Mouse (Mus musculus) liver, embryonic 15.5 days (tissue): Measurements from ENCODE around the gene Dmkn. TPM values are rescaled to one million over a fixed set of nuclear protein-coding genes. Genes with fewer than 3 reads are reported as not detected.
"Not testable (repeated sequence)": the region's sequence is repeated elsewhere in the genome, so short reads cannot be mapped to it uniquely, and the experiment has no call there.

Experiments
- ATAC-seq: fragments of 200-750 bp; cut with Nextera tagmentation; 2 replicates; pipeline ENCODE4 v1.8.0; 2017; ENCODE audit warnings: moderate number of reproducible peaks, mild to moderate bottlenecking, moderate library complexity; ENCODE audit not compliant: insufficient read depth
- H3K27ac ChIP-seq: fragments of 300-500 bp; sonication (generic); replicated peaks from 2 replicates; pipeline ENCODE4 v1.5.1; 2015; ENCODE audit warnings: mild to moderate bottlenecking, inconsistent platforms
- H3K27me3 ChIP-seq: fragments of 300-500 bp; sonication (generic); 2 replicates; pipeline ENCODE4 v1.6.1; 2015; ENCODE audit warnings: mild to moderate bottlenecking, inconsistent platforms
- H3K36me3 ChIP-seq: fragments of 300-500 bp; sonication (generic); replicated peaks from 2 replicates; pipeline ENCODE4 v1.6.1; 2015; ENCODE audit warnings: moderate library complexity, mild to moderate bottlenecking, inconsistent platforms
- H3K4me1 ChIP-seq: fragments of 300-500 bp; sonication (generic); replicated peaks from 2 replicates; pipeline ENCODE4 v1.6.1; 2015; ENCODE audit warnings: inconsistent platforms
- H3K4me2 ChIP-seq: fragments of 300-500 bp; sonication (generic); 2 replicates; pipeline ENCODE4 v1.6.1; 2015; ENCODE audit warnings: moderate library complexity, mild to moderate bottlenecking, inconsistent platforms
- H3K4me3 ChIP-seq: fragments of 300-500 bp; sonication (generic); replicated peaks from 2 replicates; pipeline ENCODE4 v1.5.1; 2015; ENCODE audit warnings: mild to moderate bottlenecking, inconsistent platforms
- H3K9ac ChIP-seq: fragments of 300-500 bp; sonication (generic); 2 replicates; pipeline ENCODE4 v1.6.1; 2015; ENCODE audit warnings: moderate library complexity, mild to moderate bottlenecking, inconsistent platforms
- H3K9me3 ChIP-seq: fragments of 300-500 bp; sonication (generic); replicated peaks from 2 replicates; pipeline ENCODE4 v1.6.1; 2016; ENCODE audit warnings: inconsistent platforms
- WGBS: fragments of 180-500 bp; shearing (Covaris S2); methylation state at CpG from one replicate; pipeline ENCODE4 v1.1.7; 2015; ENCODE audit warnings: mixed read lengths; ENCODE audit not compliant: insufficient replicate concordance; 5-methylcytosine and 5-hydroxymethylcytosine counted together
- polyA plus RNA-seq: library from polyadenylated mRNA; unstranded; fragments of >200 nt; fragmentation: Nextera tagmentation; extraction: Ambion mirVana; gene quantifications from 2 replicates; pipeline ENCODE4 v1.2.1, GENCODE M21; 2015

Dmkn gene
- polyA plus RNA-seq, 1 experiment from 2014 or later, result 0.32 TPM

DNA sequence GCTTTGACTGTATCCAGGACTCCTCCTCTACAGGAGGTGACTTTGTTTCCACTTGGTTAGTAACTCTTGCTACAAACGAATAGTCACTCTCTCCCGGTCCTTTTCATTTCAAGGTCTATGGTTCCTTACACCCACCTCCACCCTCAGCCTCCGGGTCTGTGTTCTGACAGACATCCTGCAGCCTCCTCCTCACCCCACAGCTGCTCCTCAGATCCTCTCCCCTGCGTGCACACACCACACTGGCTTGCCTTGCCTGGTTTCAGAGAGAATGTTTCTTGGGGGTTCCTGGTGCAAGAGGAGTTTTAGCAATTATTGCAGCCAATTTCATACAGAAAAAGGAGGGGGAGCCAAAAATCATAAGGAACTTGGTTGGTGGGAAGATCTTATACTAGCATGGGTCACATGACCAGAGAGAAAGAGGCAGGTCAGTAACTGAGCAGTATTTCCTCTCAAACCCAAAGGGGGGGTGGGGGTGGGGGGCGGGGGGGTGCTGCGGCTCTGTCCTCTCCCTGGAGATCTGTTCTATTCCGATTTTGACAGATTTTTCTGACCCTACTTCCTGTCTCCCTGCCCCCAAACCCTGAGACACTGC, 57.4 kb downstream of the Dmkn start:
- H3K9me3 ChIP-seq, result no peaks in the 10 kb centered on the region
- ATAC-seq, result no peak
- H3K36me3 ChIP-seq, result no peaks in the 10 kb centered on the region
- WGBS, result 19% methylated on average over 7 of the region's 7 CpGs
- no peak overlapping the region for H3K4me2 ChIP-seq
- peaks cover 21% of the 10 kb centered on the region for H3K4me1 ChIP-seq
- no peaks in the 10 kb centered on the region for H3K27me3 ChIP-seq
- no peak overlapping the region for H3K27ac ChIP-seq
- no peak overlapping the region for H3K9ac ChIP-seq
- no peak overlapping the region for H3K4me3 ChIP-seq

DNA sequence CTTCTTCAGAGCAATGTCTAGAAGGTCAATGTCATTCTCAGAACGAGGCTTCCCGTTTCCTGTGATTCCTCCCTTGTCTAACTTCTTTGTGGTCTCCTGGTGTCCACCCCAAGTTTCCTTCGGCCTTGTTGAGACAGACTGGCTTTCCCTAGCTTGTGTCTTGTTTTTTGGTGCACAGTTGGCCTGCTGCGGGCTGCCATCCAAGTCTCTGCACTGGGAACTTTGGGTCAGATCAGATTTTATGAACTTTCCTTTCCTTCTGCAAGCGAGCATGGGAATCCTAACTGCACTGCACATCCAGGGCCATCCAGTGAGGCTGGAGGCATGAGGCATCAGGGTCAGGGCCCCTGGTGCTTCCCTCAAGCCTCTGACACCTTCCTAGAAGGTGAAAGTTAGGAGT, 58.0 kb downstream of the Dmkn start:
- H3K4me2 ChIP-seq, result no peak overlapping the region

GRCm38 (mm10) chr7:30823675-30824074, 60.1 kb downstream of the Dmkn start, which contains the start of gene Ffar2:
Gene Ffar2, minus strand, starts transcription at chr7:30823775.
- H3K27ac ChIP-seq, result no peak within 1 kb of the TSS
- H3K36me3 ChIP-seq, result no peaks in the 10 kb centered on the region
- 71% methylated on average over 18 of the region's 18 CpGs for WGBS
- no peaks in the 10 kb centered on the region for H3K27me3 ChIP-seq
- no peak within 1 kb of the TSS for H3K4me2 ChIP-seq
- no peak within 1 kb of the TSS for H3K4me3 ChIP-seq
- H3K9ac ChIP-seq, result no peak within 1 kb of the TSS
- no peaks in the 10 kb centered on the region for H3K9me3 ChIP-seq
- ATAC-seq, result no peak
- peaks cover 21% of the 10 kb centered on the region for H3K4me1 ChIP-seq

More for the DNA sequence above, 58.0 kb downstream of the Dmkn start:
- no peak overlapping the region for H3K27ac ChIP-seq
- no peak overlapping the region for H3K4me3 ChIP-seq
- ATAC-seq, result no peak
- H3K27me3 ChIP-seq, result no peaks in the 10 kb centered on the region
- H3K4me1 ChIP-seq, result peaks cover 21% of the 10 kb centered on the region
- H3K9ac ChIP-seq, result no peak overlapping the region
- no peaks in the 10 kb centered on the region for H3K36me3 ChIP-seq
- H3K9me3 ChIP-seq, result no peaks in the 10 kb centered on the region
- 31% methylated on average over 5 of the region's 5 CpGs for WGBS

DNA sequence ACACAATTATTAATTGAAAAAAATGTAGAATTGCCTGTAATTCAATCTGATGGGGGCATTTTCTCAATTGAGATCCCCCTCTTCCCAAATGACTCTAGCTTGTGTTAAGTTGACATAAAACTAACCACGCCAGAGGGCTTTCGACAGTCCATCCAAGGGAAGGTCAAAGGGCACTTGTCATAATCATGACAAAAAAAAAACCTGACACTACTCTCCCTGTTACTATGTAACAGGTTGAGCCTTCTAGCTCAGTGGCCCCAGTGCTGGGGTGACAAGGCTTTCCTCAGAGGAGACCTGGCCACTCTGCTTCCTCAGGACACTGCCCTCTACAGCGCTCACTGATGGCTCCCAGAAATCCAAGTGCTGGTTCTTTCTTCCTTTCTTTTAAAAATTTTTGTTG, 60.8 kb downstream of the Dmkn start:
- Histone ChIP-seq H3K27me3 (no peaks in the 10 kb centered on the region), H3K9me3 (no peaks in the 10 kb centered on the region), H3K27ac (no peak overlapping the region), H3K4me2 (no peak overlapping the region), H3K4me3 (no peak overlapping the region), H3K9ac (no peak overlapping the region), H3K36me3 (no peaks in the 10 kb centered on the region), H3K4me1 (peaks cover 19% of the 10 kb centered on the region)
- ATAC-seq, result no peak
- 72% methylated on average over 3 of the region's 3 CpGs for WGBS

DNA sequence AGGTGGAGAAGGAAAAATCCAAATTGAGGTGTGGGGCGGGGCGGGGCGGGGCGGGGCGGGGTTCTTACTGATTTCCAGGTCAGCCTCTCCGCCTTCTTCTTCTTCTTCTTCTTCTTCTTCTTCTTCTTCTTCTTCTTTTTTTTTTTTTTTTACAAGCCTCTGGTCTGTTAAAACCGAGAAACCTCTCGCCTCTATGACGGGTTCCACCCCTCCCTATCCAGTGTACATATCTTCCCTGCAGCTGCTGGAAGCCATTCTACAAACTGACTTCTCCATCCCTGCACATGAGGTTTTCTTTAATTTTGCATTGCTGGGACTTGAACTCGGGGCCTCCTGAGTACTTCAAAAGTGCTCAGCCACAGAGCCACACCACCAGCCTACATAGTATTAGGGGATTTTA, 63.1 kb downstream of the Dmkn start:
- H3K9ac ChIP-seq, result no peak overlapping the region
- H3K4me2 ChIP-seq, result no peak overlapping the region
- no peak for ATAC-seq
- no peak overlapping the region for H3K27ac ChIP-seq
- H3K27me3 ChIP-seq, result no peaks in the 10 kb centered on the region
- H3K36me3 ChIP-seq, result no peaks in the 10 kb centered on the region
- H3K9me3 ChIP-seq, result no peaks in the 10 kb centered on the region
- 66% methylated on average over 10 of the region's 10 CpGs for WGBS
- H3K4me1 ChIP-seq, result peaks cover 4% of the 10 kb centered on the region; the same call in 1 of the 2 replicates
- H3K4me3 ChIP-seq, result no peak overlapping the region

GRCm38 (mm10) chr7:30828871-30829270, 65.3 kb downstream of the Dmkn start:
- H3K4me3 ChIP-seq, H3K27me3 ChIP-seq, H3K36me3 ChIP-seq, H3K4me1 ChIP-seq, H3K27ac ChIP-seq, H3K9ac ChIP-seq, H3K9me3 ChIP-seq, ATAC-seq, H3K4me2 ChIP-seq: not testable (repeated sequence)

GRCm38 (mm10) chr7:30829428-30829827, 65.9 kb downstream of the Dmkn start:
- ATAC-seq, result no peak

More at GRCm38 (mm10) chr7:30829428-30829827, 65.9 kb downstream of the Dmkn start:
- Histone ChIP-seq H3K27ac (no peak overlapping the region), H3K4me3 (no peak overlapping the region), H3K9ac (no peak overlapping the region), H3K9me3 (no peaks in the 10 kb centered on the region), H3K27me3 (no peaks in the 10 kb centered on the region), H3K36me3 (no peaks in the 10 kb centered on the region), H3K4me1 (peaks cover 1% of the 10 kb centered on the region; the same call in 1 of the 2 replicates), H3K4me2 (no peak overlapping the region)
- WGBS, result 37% methylated on average over 3 of the region's 3 CpGs

Other genes starting within 250 kb of the Dmkn start
- 2.6 and 3.0 TPM in 2 replicates for gene Arhgap33, start 228.7 kb upstream of the Dmkn start, polyA plus RNA-seq
- gene Hspb6, start 211.6 kb upstream of the Dmkn start, polyA plus RNA-seq, result 4.9 and 5.3 TPM in 2 replicates
- gene Proser3, start 211.5 kb upstream of the Dmkn start, polyA plus RNA-seq, result 2.0 and 2.7 TPM in 2 replicates
- gene Lin37, start 203.9 kb upstream of the Dmkn start, polyA plus RNA-seq, result 23.4 and 26.1 TPM in 2 replicates
- gene U2af1l4, start 200.5 kb upstream of the Dmkn start, polyA plus RNA-seq, result 32.4 and 35.4 TPM in 2 replicates
- 3.4 and 4.1 TPM in 2 replicates for gene Gm49396, start 200.4 kb upstream of the Dmkn start, polyA plus RNA-seq
- 60.6 and 65.5 TPM in 2 replicates for gene Psenen, start 200.1 kb upstream of the Dmkn start, polyA plus RNA-seq
- gene Igflr1, start 198.3 kb upstream of the Dmkn start, polyA plus RNA-seq, result 2.3 and 2.8 TPM in 2 replicates
- gene Kmt2b, start 175.0 kb upstream of the Dmkn start, polyA plus RNA-seq, result 2.4 and 2.9 TPM in 2 replicates
- gene Zbtb32, start 164.8 kb upstream of the Dmkn start, polyA plus RNA-seq, result 0.17 and 0.22 TPM in 2 replicates
- 0.06 TPM in 1 of 2 replicates, not detected in the other for gene Upk1a, start 150.9 kb upstream of the Dmkn start, polyA plus RNA-seq
- gene Cox6b1, start 137.6 kb upstream of the Dmkn start, polyA plus RNA-seq, result 514 and 565 TPM in 2 replicates
- gene Etv2, start 127.9 kb upstream of the Dmkn start, polyA plus RNA-seq, result not detected in 2 replicates
- gene Rbm42, start 113.4 kb upstream of the Dmkn start, polyA plus RNA-seq, result 49.4 and 54.0 TPM in 2 replicates
- gene Haus5, start 98.8 kb upstream of the Dmkn start, polyA plus RNA-seq, result 31.5 and 36.9 TPM in 2 replicates
- not detected in 2 replicates for gene Pmis2, start 92.2 kb upstream of the Dmkn start, polyA plus RNA-seq
- gene 2200002J24Rik, start 64.8 kb upstream of the Dmkn start, polyA plus RNA-seq, result 0.48 and 0.99 TPM in 2 replicates
- 1.7 and 2.9 TPM in 2 replicates for gene Atp4a, start 51.5 kb upstream of the Dmkn start, polyA plus RNA-seq
- gene Tmem147, start 34.2 kb upstream of the Dmkn start, polyA plus RNA-seq, result 97.4 and 105 TPM in 2 replicates
- not detected in 2 replicates for gene Gapdhs, start 20.1 kb upstream of the Dmkn start, polyA plus RNA-seq
- 0.12 and 0.61 TPM in 2 replicates for gene Sbsn, start 12.3 kb upstream of the Dmkn start, polyA plus RNA-seq
- gene Krtdap, start 24.1 kb downstream of the Dmkn start, polyA plus RNA-seq, result 0.21 and 2.5 TPM in 2 replicates
- 0.94 and 1.2 TPM in 2 replicates for gene Ffar2, start 60.0 kb downstream of the Dmkn start, polyA plus RNA-seq
- gene Ffar3, start 92.4 kb downstream of the Dmkn start, polyA plus RNA-seq, result not detected in 2 replicates
- not detected in 2 replicates for gene Ffar1, start 97.8 kb downstream of the Dmkn start, polyA plus RNA-seq
- 0.81 and 0.86 TPM in 2 replicates for gene Cd22, start 116.6 kb downstream of the Dmkn start, polyA plus RNA-seq
- gene Mag, start 151.1 kb downstream of the Dmkn start, polyA plus RNA-seq, result 0.32 and 0.39 TPM in 2 replicates
- not detected in 2 replicates for gene Hamp2, start 160.9 kb downstream of the Dmkn start, polyA plus RNA-seq
- gene Hamp, start 180.3 kb downstream of the Dmkn start, polyA plus RNA-seq, result 22.2 and 25.5 TPM in 2 replicates
- gene Usf2, start 193.0 kb downstream of the Dmkn start, polyA plus RNA-seq, result 12.4 TPM in 2 replicates
- gene Lsr, start 209.7 kb downstream of the Dmkn start, polyA plus RNA-seq, result 28.1 and 31.2 TPM in 2 replicates
- 2.4 and 3.4 TPM in 2 replicates for gene Fam187b, start 210.0 kb downstream of the Dmkn start, polyA plus RNA-seq